Mouse (Mus musculus) lung, postnatal 0 days (tissue): Measurements from ENCODE around the gene Cdca4. TPM values are rescaled to one million over a fixed set of nuclear protein-coding genes. Genes with fewer than 3 reads are reported as not detected.

Source experiments
- ATAC-seq: fragments of 200-750 bp; cut with Nextera tagmentation; 2 replicates; pipeline ENCODE4 v1.8.0; 2017; ENCODE audit warnings: moderate library complexity
- DNase-seq: peaks from one replicate; pipeline ENCODE4 v3.0.0-alpha.2; 2016; ENCODE audit warnings: low spot score
- H3K27ac ChIP-seq: fragments of 300-500 bp; sonication (generic); 2 replicates; pipeline ENCODE4 v1.5.1; 2014; ENCODE audit warnings: antibody characterized with exemption, mild to moderate bottlenecking, low read length, mixed read lengths
- H3K27me3 ChIP-seq: fragments of 300-500 bp; sonication (generic); replicated peaks from 2 replicates; pipeline ENCODE4 v1.6.1; 2014; ENCODE audit warnings: low read length, mixed read lengths; ENCODE audit not compliant: insufficient read depth
- H3K36me3 ChIP-seq: fragments of 300-500 bp; sonication (generic); 2 replicates; pipeline ENCODE4 v1.6.1; 2014; ENCODE audit warnings: low read length, mixed read lengths; ENCODE audit not compliant: insufficient read depth
- H3K4me1 ChIP-seq: fragments of 300-500 bp; sonication (generic); 2 replicates; pipeline ENCODE4 v1.6.1; 2014; ENCODE audit warnings: antibody characterized with exemption, low read depth, low read length, mixed read lengths; ENCODE audit not compliant: insufficient read depth
- H3K4me2 ChIP-seq: fragments of 300-500 bp; sonication (generic); replicated peaks from 2 replicates; pipeline ENCODE4 v1.6.1; 2014; ENCODE audit warnings: low read depth, mild to moderate bottlenecking, low read length, moderate library complexity, mixed read lengths
- H3K4me3 ChIP-seq: fragments of 300-500 bp; sonication (generic); 2 replicates; pipeline ENCODE4 v1.5.1; 2014; ENCODE audit warnings: low read depth, low read length
- H3K9ac ChIP-seq: fragments of 300-500 bp; sonication (generic); replicated peaks from 2 replicates; pipeline ENCODE4 v1.6.1; 2014; ENCODE audit warnings: low read depth, mild to moderate bottlenecking
- H3K9me3 ChIP-seq: fragments of 300-500 bp; sonication (generic); 2 replicates; pipeline ENCODE4 v1.6.1; 2016; ENCODE audit warnings: low read length, mixed read lengths
- CTCF ChIP-seq: IDR thresholded peaks from 2 replicates; pipeline ENCODE4 v1.5.1; 2016; ENCODE audit warnings: antibody characterized with exemption, mild to moderate bottlenecking
- EP300 ChIP-seq: IDR thresholded peaks from 2 replicates; pipeline ENCODE4 v1.6.1; 2016; ENCODE audit warnings: antibody characterized with exemption, mild to moderate bottlenecking, control low read depth
- WGBS: fragments of 180-500 bp; shearing (Covaris S2); extraction: QIAGEN DNeasy Blood & Tissue Kit; methylation state at CpG from one replicate; pipeline ENCODE4 v1.1.7; 2014; 5-methylcytosine and 5-hydroxymethylcytosine counted together
- polyA plus RNA-seq: library from polyadenylated mRNA; unstranded; fragments of >200 nt; fragmentation: Nextera tagmentation; extraction: Ambion mirVana; gene quantifications from 2 replicates; pipeline ENCODE4 v1.2.1, GENCODE M21; 2015

Cdca4 gene
- polyA plus RNA-seq, 1 experiment from 2014 or later: 28.1 TPM

DNA sequence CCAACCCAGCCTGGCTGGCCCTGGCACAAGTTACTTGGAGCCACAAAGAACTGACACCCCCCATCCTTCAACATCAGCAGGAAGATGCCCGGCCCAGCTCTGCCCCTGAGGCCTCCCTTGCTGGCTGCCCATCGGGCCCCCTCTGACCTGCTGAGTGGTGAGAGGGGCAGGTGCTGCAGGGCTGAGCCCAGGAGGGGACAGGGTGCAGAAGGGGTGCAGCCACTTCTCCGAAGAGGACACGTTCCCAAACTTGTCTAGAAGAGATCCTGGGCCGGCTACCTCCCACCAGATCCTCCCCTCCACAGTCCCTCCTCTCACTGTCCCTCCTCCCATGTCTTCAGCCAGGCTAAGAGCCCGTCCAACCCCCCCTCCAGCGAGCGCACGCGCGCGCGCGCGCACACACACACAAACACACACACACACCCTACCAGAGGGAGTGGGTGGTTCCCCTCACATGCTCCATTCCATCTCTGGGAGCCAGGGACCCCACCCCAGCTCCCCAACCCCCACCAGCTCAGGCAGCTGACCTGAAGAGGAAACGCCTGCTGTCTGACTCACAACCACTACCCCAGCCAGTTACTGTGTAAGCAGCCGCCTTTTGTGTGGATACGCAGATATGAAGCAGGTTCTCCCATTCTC lies 33.6 kb downstream of the Cdca4 start:
- no peak overlapping the region for H3K4me3 ChIP-seq
- H3K27ac ChIP-seq: peak overlapping the region; percentile 73
- DNase-seq (peak; percentile 77), ATAC-seq (peak; percentile 59)
- TF ChIP-seq EP300: no peak
- no peak for TF ChIP-seq CTCF
- WGBS: 33% methylated on average over 18 of the region's 18 CpGs
- peaks cover 28% of the 10 kb centered on the region; the same call in 1 of the 2 replicates for H3K4me1 ChIP-seq
- H3K9ac ChIP-seq: no peak overlapping the region
- peak overlapping the region; percentile 22; the same call in 1 of the 2 replicates for H3K4me2 ChIP-seq
- H3K27me3 ChIP-seq: 0 out of 2 replicates have a peak, but pooled peaks cover 1% of the 10 kb centered on the region
- H3K9me3 ChIP-seq: no peaks in the 10 kb centered on the region
- no peaks in the 10 kb centered on the region for H3K36me3 ChIP-seq

DNA sequence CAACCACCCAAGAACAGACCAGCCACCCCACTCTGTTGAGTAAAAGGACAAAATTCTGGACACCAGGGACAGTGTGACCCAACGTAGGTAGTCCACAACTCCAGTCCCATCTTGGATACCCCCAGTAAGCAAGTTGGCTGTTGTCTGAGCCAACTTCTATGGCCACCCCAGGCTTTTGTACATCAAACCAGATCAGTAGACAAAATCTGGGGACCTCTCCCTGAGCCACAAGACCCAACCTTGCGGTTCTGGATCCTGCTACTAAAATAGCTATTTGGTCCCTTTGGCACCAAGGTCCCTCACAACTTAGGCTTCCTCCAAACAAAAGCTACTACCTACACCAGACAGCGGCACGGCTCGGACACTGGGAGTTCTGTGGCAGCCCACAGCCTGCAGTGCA lies 34.2 kb downstream of the Cdca4 start:
- H3K27ac ChIP-seq: peak overlapping the region; percentile 73
- no peak overlapping the region for H3K4me3 ChIP-seq
- 89% methylated on average over 5 of the region's 5 CpGs for WGBS
- ATAC-seq (no peak), DNase-seq (no peak)
- no peaks in the 10 kb centered on the region for H3K36me3 ChIP-seq
- peaks cover 28% of the 10 kb centered on the region; the same call in 1 of the 2 replicates for H3K4me1 ChIP-seq
- 0 out of 2 replicates have a peak overlapping the region, but pooled peaks have one; percentile 22 for H3K4me2 ChIP-seq
- H3K9me3 ChIP-seq: no peaks in the 10 kb centered on the region
- no peaks in the 10 kb centered on the region for H3K27me3 ChIP-seq
- H3K9ac ChIP-seq: no peak overlapping the region
- TF ChIP-seq CTCF (no peak), EP300 (no peak)

- Histone ChIP-seq H3K9ac (no peak overlapping the region), H3K4me3 (no peak overlapping the region), H3K4me2 (peak overlapping the region; percentile 22; the same call in 1 of the 2 replicates), H3K36me3 (no peaks in the 10 kb centered on the region), H3K27me3 (no peaks in the 10 kb centered on the region), H3K27ac (peak overlapping the region; percentile 71), H3K9me3 (no peaks in the 10 kb centered on the region), H3K4me1 (peaks cover 28% of the 10 kb centered on the region; the same call in 1 of the 2 replicates)
- WGBS: 8% methylated on average over 7 of the region's 7 CpGs
- ATAC-seq (no peak), DNase-seq (no peak)
- TF ChIP-seq EP300 (no peak), CTCF (no peak)
Measured at GRCm38 (mm10) chr12:112794356-112794816, 34.8 kb downstream of the Cdca4 start.

GRCm38 (mm10) chr12:112793601-112794355 lies 35.4 kb downstream of the Cdca4 start:
- H3K9me3 ChIP-seq: no peaks in the 10 kb centered on the region
- no peak overlapping the region for H3K4me3 ChIP-seq
- no peaks in the 10 kb centered on the region for H3K36me3 ChIP-seq
- ATAC-seq (peak; percentile 56), DNase-seq (peak; percentile 84)
- H3K9ac ChIP-seq: no peak overlapping the region
- peak overlapping the region; percentile 22; the same call in 1 of the 2 replicates for H3K4me2 ChIP-seq
- WGBS: 60% methylated on average over 13 of the region's 13 CpGs
- no peaks in the 10 kb centered on the region for H3K27me3 ChIP-seq
- TF ChIP-seq CTCF: no peak
- TF ChIP-seq EP300: peak; percentile 47; the same call in 1 of the 2 replicates
- H3K27ac ChIP-seq: peak overlapping the region; percentile 71
- peaks cover 28% of the 10 kb centered on the region; the same call in 1 of the 2 replicates for H3K4me1 ChIP-seq

DNA sequence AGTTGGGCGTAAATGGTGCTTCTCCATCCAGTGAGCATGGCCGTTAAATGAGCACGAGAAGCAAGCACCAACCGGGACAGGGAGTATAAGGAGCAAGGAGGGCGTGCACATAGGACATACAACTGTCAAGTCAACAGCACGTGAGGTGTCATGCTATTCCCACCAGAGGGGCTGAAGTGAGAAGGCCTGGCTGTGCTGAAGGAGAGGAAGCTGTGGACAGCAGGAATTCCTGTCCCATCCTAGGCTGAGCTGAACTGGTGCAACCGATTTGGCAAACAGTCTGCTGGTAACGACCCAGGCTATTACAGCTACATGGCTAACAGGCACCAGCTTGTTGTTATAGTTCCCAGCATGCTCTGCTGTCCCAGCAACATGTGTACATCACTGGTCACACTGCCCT lies 38.2 kb downstream of the Cdca4 start:
- Histone ChIP-seq H3K9ac (no peak overlapping the region), H3K27me3 (no peaks in the 10 kb centered on the region), H3K4me1 (peaks cover 12% of the 10 kb centered on the region; the same call in 1 of the 2 replicates), H3K4me2 (no peak overlapping the region), H3K9me3 (no peaks in the 10 kb centered on the region), H3K4me3 (no peak overlapping the region), H3K27ac (no peak overlapping the region), H3K36me3 (no peaks in the 10 kb centered on the region)
- no peak for DNase-seq
- WGBS: 56% methylated on average over 8 of the region's 8 CpGs
- TF ChIP-seq CTCF (no peak), EP300 (no peak)
- no peak for ATAC-seq

GRCm38 (mm10) chr12:112774481-112774880 lies 54.7 kb downstream of the Cdca4 start:
- H3K4me1 ChIP-seq: no peaks in the 10 kb centered on the region
- H3K27me3 ChIP-seq: no peaks in the 10 kb centered on the region
- no peaks in the 10 kb centered on the region for H3K9me3 ChIP-seq
- no peak for TF ChIP-seq CTCF
- TF ChIP-seq EP300: no peak
- WGBS: 89% methylated on average over 10 of the region's 10 CpGs
- no peaks in the 10 kb centered on the region for H3K36me3 ChIP-seq
- ATAC-seq: no peak
- no peak for DNase-seq
- H3K27ac ChIP-seq: no peak overlapping the region
- H3K4me2 ChIP-seq: no peak overlapping the region
- H3K9ac ChIP-seq: no peak overlapping the region
- no peak overlapping the region for H3K4me3 ChIP-seq
